Mouse (Mus musculus) heart, embryonic 14.5 days (tissue): Measurements from ENCODE around the gene Nol3. TPM values are rescaled to one million over a fixed set of nuclear protein-coding genes. Genes with fewer than 3 reads are reported as not detected.

Experiments used
- ATAC-seq: fragments of 200-750 bp; cut with Nextera tagmentation; 2 replicates; pipeline ENCODE4 v1.8.0; 2017; ENCODE audit warnings: low read depth, moderate TSS enrichment; ENCODE audit not compliant: insufficient number of reproducible peaks, insufficient read depth, low FRiP score
- H3K27ac ChIP-seq, 2 experiments: fragments of 200-500 bp in 1 of 2; fragments of 300-500 bp in 1 of 2; sonication (generic) in 1 of 2; replicated peaks in 1 of 2; 2 replicates each; pipeline ENCODE4 v1.5.1; 2012 to 2014; ENCODE audit warnings: low read depth in 2 of 2, low read length in 2 of 2, control low read depth in 1 of 2, mild to moderate bottlenecking in 1 of 2, mixed read lengths in 1 of 2; ENCODE audit not compliant: control insufficient read depth in 1 of 2, insufficient read depth in 1 of 2
- H3K27me3 ChIP-seq: fragments of 300-500 bp; sonication (generic); 2 replicates; pipeline ENCODE4 v1.6.1; 2014; ENCODE audit warnings: mild to moderate bottlenecking, low read length, control low read depth; ENCODE audit not compliant: control insufficient read depth, insufficient read depth
- H3K36me3 ChIP-seq: fragments of 300-500 bp; sonication (generic); 2 replicates; pipeline ENCODE4 v1.6.1; 2014; ENCODE audit warnings: mild to moderate bottlenecking, control low read depth, low read length, mixed read lengths; ENCODE audit not compliant: control insufficient read depth, insufficient read depth
- H3K4me1 ChIP-seq, 2 experiments: fragments of 200-500 bp in 1 of 2; fragments of 300-500 bp in 1 of 2; sonication (generic) in 1 of 2; 2 replicates each; pipeline ENCODE4 v1.6.1; 2012 to 2014; ENCODE audit warnings: low read length in 2 of 2, control low read depth in 1 of 2, mixed read lengths in 1 of 2; ENCODE audit not compliant: control insufficient read depth in 2 of 2, insufficient read depth in 2 of 2
- H3K4me2 ChIP-seq: fragments of 300-500 bp; sonication (generic); 2 replicates; pipeline ENCODE4 v1.6.1; 2014; ENCODE audit warnings: mild to moderate bottlenecking, low read length
- H3K4me3 ChIP-seq, 2 experiments: fragments of 200-500 bp in 1 of 2; fragments of 300-500 bp in 1 of 2; sonication (generic) in 1 of 2; 2 replicates each; pipeline ENCODE4 v1.5.1; 2012 to 2014; ENCODE audit warnings: low read length in 2 of 2, mild to moderate bottlenecking in 2 of 2, control low read depth in 1 of 2, low read depth in 1 of 2, moderate library complexity in 1 of 2; ENCODE audit not compliant: control insufficient read depth in 1 of 2, insufficient read depth in 1 of 2
- H3K9ac ChIP-seq: fragments of 300-500 bp; sonication (generic); 2 replicates; pipeline ENCODE4 v1.6.1; 2014; ENCODE audit warnings: mild to moderate bottlenecking, low read length
- H3K9me3 ChIP-seq: fragments of 300-500 bp; sonication (generic); 2 replicates; pipeline ENCODE4 v1.6.1; 2016; ENCODE audit warnings: low read length, control low read depth; ENCODE audit not compliant: control insufficient read depth
- WGBS: fragments of 180-500 bp; shearing (Covaris S2); extraction: QIAGEN DNeasy Blood & Tissue Kit; methylation state at CpG from one replicate; pipeline ENCODE4 v1.1.7; 2014; 5-methylcytosine and 5-hydroxymethylcytosine counted together
- polyA plus RNA-seq: library from polyadenylated mRNA; unstranded; fragments of >200 nt; fragmentation: Nextera tagmentation; extraction: Ambion mirVana; gene quantifications from 2 replicates; pipeline ENCODE4 v1.2.1, GENCODE M21; 2014

The Nol3 gene
- polyA plus RNA-seq, 1 experiment from 2014 or later = 3.4 TPM

GRCm38 (mm10) chr8:105313622-105314402 is 37.9 kb downstream of the Nol3 start:
- 0 out of 2 replicates have a peak, but pooled peaks have one; percentile 23 for ATAC-seq
- H3K4me1 ChIP-seq = peaks cover 18 to 32% of the 10 kb centered on the region in 2 experiments
- no peak overlapping the region for H3K9ac ChIP-seq
- no peaks in the 10 kb centered on the region for H3K27me3 ChIP-seq
- WGBS = 57% methylated on average over 9 of the region's 9 CpGs
- H3K9me3 ChIP-seq = no peaks in the 10 kb centered on the region
- no peak overlapping the region for H3K4me2 ChIP-seq
- peaks cover 87% of the 10 kb centered on the region for H3K36me3 ChIP-seq
- no peak overlapping the region for H3K4me3 ChIP-seq
- H3K27ac ChIP-seq = peak overlapping the region; percentile 28 to 47; a peak in 3 of 4 replicates

DNA sequence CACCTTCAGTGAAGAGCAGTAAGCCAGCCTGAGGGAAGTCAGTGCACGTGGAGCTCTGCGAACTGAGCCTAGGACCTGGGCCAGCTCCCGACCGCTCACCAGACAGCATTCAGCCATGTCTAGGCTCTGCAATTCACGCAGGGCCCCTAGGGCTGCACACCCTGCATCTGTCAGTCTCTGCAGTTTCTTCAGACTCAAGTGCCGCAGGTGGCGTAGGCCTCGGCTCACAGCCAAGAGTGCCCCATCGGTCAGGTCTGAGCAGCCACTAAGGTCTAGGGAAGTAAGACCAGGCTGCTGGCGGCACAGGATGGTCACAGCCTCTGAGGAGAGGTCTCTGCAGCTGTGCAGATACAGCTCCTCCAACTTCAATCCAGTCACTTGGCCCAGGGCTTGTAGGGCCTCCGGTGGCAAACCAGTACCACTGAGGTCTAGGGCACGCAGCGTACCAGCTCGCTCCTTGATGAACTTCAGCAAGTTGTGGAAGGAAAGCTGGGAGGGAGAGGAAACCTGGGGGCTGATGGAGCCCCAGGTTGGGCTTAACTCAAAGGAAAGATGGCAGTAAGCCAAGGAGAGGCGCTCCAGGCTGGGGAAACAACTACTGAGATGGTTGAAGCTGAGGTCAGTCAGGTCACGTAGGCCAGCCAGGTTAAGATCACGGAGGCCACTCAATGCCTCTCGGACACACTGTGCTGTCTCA is 39.3 kb downstream of the Nol3 start:
- Histone ChIP-seq H3K9me3 (no peaks in the 10 kb centered on the region), H3K4me3 (no peak overlapping the region), H3K36me3 (peaks cover 79% of the 10 kb centered on the region), H3K27me3 (no peaks in the 10 kb centered on the region), H3K27ac (no peak overlapping the region), H3K4me1 (peaks cover 18 to 32% of the 10 kb centered on the region in 2 experiments), H3K4me2 (no peak overlapping the region), H3K9ac (no peak overlapping the region)
- 74% methylated on average over 18 of the region's 18 CpGs for WGBS
- no peak for ATAC-seq

DNA sequence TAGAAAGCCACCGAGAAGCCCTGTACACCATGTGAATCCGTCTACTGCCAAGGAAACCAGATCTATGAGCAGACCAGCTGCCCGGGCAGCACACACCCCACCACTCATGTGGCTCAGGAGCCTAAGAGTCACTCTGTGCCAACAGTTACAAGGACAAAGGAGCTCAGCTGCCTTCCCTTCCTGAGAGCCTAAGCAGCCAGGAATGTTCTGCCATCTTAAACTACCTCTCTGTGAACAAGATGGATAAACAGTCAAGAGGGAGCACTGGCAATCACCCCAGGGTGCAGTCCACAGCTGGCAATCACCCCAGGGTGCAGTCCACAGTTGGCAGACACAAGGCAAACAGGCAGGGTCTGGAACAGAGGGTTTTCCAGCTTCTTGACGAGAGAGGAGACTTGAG is 42.0 kb downstream of the Nol3 start:
- Histone ChIP-seq H3K4me1 (peaks cover 18 to 32% of the 10 kb centered on the region in 2 experiments), H3K9me3 (no peaks in the 10 kb centered on the region), H3K4me3 (no peak overlapping the region), H3K27me3 (no peaks in the 10 kb centered on the region), H3K36me3 (peaks cover 74% of the 10 kb centered on the region), H3K4me2 (no peak overlapping the region), H3K27ac (no peak overlapping the region), H3K9ac (no peak overlapping the region)
- no peak for ATAC-seq
- WGBS = 88% methylated on average over 4 of the region's 4 CpGs

- Histone ChIP-seq H3K9me3 (no peaks in the 10 kb centered on the region), H3K4me3 (no peak overlapping the region), H3K36me3 (peaks cover 72% of the 10 kb centered on the region), H3K27ac (no peak overlapping the region), H3K9ac (no peak overlapping the region), H3K4me2 (no peak overlapping the region), H3K27me3 (no peaks in the 10 kb centered on the region), H3K4me1 (peaks cover 12 to 25% of the 10 kb centered on the region in 2 experiments; a peak in 3 of 4 replicates)
- WGBS = 75% methylated on average over 11 of the region's 11 CpGs
- no peak for ATAC-seq
These were observed 42.8 kb downstream of the Nol3 start for GRCm38 (mm10) chr8:105318662-105319190.

DNA sequence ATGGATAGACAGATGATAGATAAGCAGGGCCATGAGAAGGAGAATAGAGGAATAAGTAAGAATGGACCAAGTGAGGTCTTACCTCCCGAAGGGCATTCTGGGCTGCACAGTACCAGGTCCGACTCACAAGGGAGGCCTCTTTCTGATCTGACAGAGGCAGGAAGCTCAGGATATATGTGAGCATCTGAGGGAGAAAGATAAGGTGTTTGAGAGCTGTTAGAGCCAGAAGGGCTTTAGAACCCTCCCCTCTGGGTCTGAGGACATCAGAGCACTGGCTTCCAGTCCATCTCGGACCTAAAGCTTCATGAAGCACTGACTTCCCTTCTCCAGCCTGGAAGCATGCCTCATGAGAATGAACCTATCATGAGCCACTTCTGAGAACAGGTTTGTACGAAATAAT is 47.2 kb downstream of the Nol3 start:
- H3K9me3 ChIP-seq = no peaks in the 10 kb centered on the region
- 66% methylated on average over 4 of the region's 4 CpGs for WGBS

GRCm38 (mm10) chr8:105325641-105326093 is 49.7 kb downstream of the Nol3 start:
- H3K27ac ChIP-seq = peak overlapping the region; percentile 58 to 70
- peak overlapping the region; percentile 92 for H3K9ac ChIP-seq
- H3K4me2 ChIP-seq = peak overlapping the region; percentile 88
- H3K4me1 ChIP-seq = peaks cover 6 to 17% of the 10 kb centered on the region in 2 experiments
- WGBS = under 1% methylated on average over 12 of the region's 12 CpGs
- peaks cover 51% of the 10 kb centered on the region for H3K36me3 ChIP-seq
- peak overlapping the region; percentile 87 to 89 for H3K4me3 ChIP-seq
- H3K27me3 ChIP-seq = no peaks in the 10 kb centered on the region
- ATAC-seq = peak; percentile 18; the same call in 1 of the 2 replicates
- H3K9me3 ChIP-seq = no peaks in the 10 kb centered on the region

More for the DNA sequence above, 47.2 kb downstream of the Nol3 start:
- Histone ChIP-seq H3K4me3 (no peak overlapping the region), H3K4me2 (no peak overlapping the region), H3K9ac (no peak overlapping the region), H3K36me3 (peaks cover 36% of the 10 kb centered on the region), H3K4me1 (peaks cover 6 to 22% of the 10 kb centered on the region in 2 experiments), H3K27me3 (no peaks in the 10 kb centered on the region), H3K27ac (no peak overlapping the region)
- ATAC-seq = no peak

DNA sequence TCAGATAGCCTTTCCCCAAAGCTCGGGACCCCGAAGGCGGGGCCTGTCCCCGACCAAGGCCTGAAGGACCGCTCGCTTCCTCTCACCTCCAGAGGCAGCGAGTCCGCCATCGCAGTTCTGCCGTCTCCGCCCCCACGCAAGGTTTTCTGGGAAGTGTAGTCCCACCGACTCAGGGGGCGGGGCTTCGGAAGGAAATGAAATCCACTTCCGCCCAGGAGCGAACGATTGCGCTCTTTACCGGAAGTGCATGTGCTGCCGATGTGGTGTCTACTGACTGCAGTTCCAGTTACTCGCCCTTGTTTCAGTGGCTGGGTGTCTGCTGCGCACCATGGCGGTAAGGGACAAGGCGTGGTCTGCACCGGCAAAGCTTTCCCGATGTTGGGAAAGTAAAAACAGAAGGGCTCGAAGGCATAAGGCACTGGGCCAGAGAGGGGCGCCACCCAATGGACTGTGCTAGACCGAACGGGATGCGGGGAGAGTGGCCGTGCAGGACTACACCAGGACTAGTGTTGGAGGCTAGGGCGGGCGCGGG is 50.3 kb downstream of the Nol3 start, which contains the start of the genes Lrrc29 and Tmem208:
Lrrc29 (minus strand) TSS at position 138 of the 532 bp plus-strand sequence.
Tmem208 (plus strand) TSS at position 214 of the 532 bp plus-strand sequence.
- Histone ChIP-seq H3K9me3 (no peaks in the 10 kb centered on the region), H3K9ac (peak within 1 kb of the TSS; percentile 92), H3K36me3 (peaks cover 56% of the 10 kb centered on the region), H3K27ac (peak within 1 kb of the TSS; percentile 70 to 78), H3K4me3 (peak within 1 kb of the TSS; percentile 87 to 89), H3K4me1 (peaks cover 6 to 17% of the 10 kb centered on the region in 2 experiments), H3K4me2 (peak within 1 kb of the TSS; percentile 88), H3K27me3 (no peaks in the 10 kb centered on the region)
- ATAC-seq = peak; percentile 87
- under 1% methylated on average over 35 of the region's 36 CpGs for WGBS
